Mouse (Mus musculus) E14TG2a.4 (cell line): ENCODE measurements around the gene Fam104a.

ENCODE experiments used
- CTCF ChIP-seq: conservative IDR thresholded peaks from 2 replicates; pipeline ENCODE4 v1.5.1; 2014; ENCODE audit warnings: low read length
- NANOG ChIP-seq: IDR thresholded peaks from 2 replicates; pipeline ENCODE4 v1.6.1; 2014; ENCODE audit warnings: borderline replicate concordance, low read length, mixed read lengths
- POU5F1 ChIP-seq: IDR thresholded peaks from 2 replicates; pipeline ENCODE4 v1.6.1; 2014; ENCODE audit warnings: low read length, borderline replicate concordance

- no peak for TF ChIP-seq CTCF
- TF ChIP-seq NANOG: no peak
- no peak for TF ChIP-seq POU5F1
Observed at GRCm38 (mm10) chr11:113708629-113709213, 24.8 kb upstream of the Fam104a start.
